Mouse (Mus musculus) T-helper 1 cell (primary cell): ENCODE results near the gene Olfr2.

ENCODE experiments used
- in situ Hi-C: fragments of 300-600 bp; cut with MboI, MseI; formaldehyde crosslinking; loops from one replicate; pipeline ENCODE4 v1.15.1; 2025; ENCODE audit warnings: high pct_unique_total_duplicates

Gene Olfr2

GRCm38 (mm10) chr7:107005972-107006371, at the start of gene Olfr2:
Gene Olfr2 (minus strand): TSS chr7:107006072.
- in situ Hi-C loops: no loop called here

DNA sequence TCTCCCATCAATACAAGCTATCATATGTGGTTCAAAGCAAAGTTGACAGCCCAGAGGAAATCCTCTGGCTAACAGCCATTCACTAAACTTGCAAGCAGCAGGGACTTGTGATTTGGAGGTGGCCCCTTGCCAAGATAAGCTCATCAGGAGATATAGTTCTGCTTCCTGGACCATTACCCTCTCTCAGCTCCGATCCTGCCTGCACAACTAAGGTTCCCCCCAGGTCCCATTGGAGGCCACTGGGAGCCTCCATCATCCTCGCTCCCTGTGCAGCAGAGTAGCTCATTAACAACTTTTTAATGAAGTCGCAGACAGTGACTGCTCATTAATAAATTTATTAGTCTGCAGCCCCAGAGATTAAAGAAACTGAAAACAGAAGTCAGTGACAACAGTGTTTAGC, 41.7 kb upstream of the Olfr2 start:
- in situ Hi-C loops: loop anchor here (5.0 kb wide), 1 partner anchor 80 kb away; no protein-coding TSS in a partner anchor

GRCm38 (mm10) chr7:107045833-107046232, 40.0 kb upstream of the Olfr2 start:
- in situ Hi-C loops: loop anchor here (5.0 kb wide), 1 partner anchor 79 kb away; no protein-coding TSS in a partner anchor

GRCm38 (mm10) chr7:107044407-107044806, 38.5 kb upstream of the Olfr2 start:
- in situ Hi-C loops: no loop called here

- in situ Hi-C loops: no loop called here
Measured at GRCm38 (mm10) chr7:107043136-107043535, 37.3 kb upstream of the Olfr2 start.

- in situ Hi-C loops: no loop called here
Measured at GRCm38 (mm10) chr7:107039934-107040563, 34.2 kb upstream of the Olfr2 start.

- in situ Hi-C loops: no loop called here
Measured at GRCm38 (mm10) chr7:107030874-107031273, 25.0 kb upstream of the Olfr2 start, which contains the start of gene Olfr713. Gene Olfr713 (plus strand): TSS chr7:107031174.

DNA sequence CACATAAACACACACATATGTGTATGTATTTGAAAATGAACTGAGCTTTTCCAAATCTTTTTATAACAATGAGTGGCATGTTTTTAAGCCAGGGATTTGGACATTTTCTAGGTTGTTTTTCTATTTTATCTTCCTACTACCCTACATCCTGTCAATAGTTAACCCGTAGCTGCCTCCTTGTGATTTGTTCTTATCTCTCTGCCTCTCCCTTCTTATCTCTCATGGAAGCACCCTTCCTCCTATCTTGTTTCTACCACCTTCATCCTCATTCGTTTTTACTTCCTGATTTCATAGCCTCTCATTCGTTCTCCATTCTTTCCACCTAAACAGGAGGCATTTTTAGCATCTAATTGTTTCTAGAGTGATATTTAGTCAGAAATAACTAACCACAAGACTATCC, 1.7 kb downstream of the Olfr2 start:
- in situ Hi-C loops: no loop called here

DNA sequence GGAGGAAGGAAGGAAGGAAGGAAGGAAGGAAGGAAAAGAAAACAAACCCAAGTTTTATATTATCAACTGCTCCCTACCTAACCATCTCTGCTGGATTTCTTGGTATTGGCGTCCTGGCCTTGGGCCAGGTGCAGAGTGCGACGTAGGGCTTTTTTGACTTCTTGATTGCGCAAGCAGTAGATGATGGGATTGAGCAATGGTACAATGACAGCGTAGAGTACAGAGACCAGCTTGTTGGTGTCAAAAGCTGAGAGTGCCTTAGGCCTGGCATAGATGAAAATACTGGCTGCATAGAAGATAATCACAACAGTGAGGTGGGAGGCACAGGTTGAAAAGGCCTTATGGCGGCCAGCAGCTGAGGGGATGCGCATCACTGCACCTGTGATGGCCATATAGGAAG, 5.1 kb downstream of the Olfr2 start:
- in situ Hi-C loops: no loop called here

- in situ Hi-C loops: no loop called here
Measured at GRCm38 (mm10) chr7:106985236-106985635, 20.6 kb downstream of the Olfr2 start.

GRCm38 (mm10) chr7:106975353-106975752, 30.5 kb downstream of the Olfr2 start, which contains the start of gene Olfr711:
Gene Olfr711 (minus strand): TSS chr7:106975453.
- in situ Hi-C loops: no loop called here

GRCm38 (mm10) chr7:106967503-106967902, 38.4 kb downstream of the Olfr2 start:
- in situ Hi-C loops: loop anchor here (5.0 kb wide), 1 partner anchor 80 kb away; no protein-coding TSS in a partner anchor

DNA sequence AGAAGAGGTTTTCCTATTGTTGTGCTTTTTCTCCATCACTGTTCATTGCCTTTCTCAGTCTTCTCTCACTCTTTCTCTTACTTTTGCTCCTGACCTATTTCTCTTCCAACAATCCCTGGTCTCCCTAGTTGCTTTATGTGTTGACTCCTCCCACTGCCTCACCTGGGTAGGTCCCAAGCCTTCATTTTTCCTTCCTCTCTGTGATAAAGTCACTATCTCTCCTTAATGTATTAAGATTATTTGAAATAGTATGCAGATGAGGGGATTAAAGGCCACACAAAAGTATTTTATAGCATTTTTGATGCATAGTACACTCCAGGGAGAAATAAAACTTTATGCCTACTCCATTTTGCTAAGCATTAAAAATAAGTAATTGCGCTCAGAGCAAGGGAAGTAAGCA, 42.0 kb downstream of the Olfr2 start, which contains the start of gene Olfr6:
Olfr6 (minus strand) TSS at position 101 of the 400 bp plus-strand sequence.
- in situ Hi-C loops: no loop called here

- in situ Hi-C loops: no loop called here
Measured at GRCm38 (mm10) chr7:106948212-106948611, 57.7 kb downstream of the Olfr2 start, which contains the start of gene Olfr710. Gene Olfr710 (minus strand): TSS chr7:106948312.
